Mouse (Mus musculus) granulocyte monocyte progenitor cell, adult 5-6 weeks (primary cell): ENCODE data around the gene Adamts5. TPM values are rescaled to one million over a fixed set of nuclear protein-coding genes. Genes with fewer than 3 reads are reported as not detected.

Experiments
- ATAC-seq: replicated peaks from 2 replicates; pipeline ENCODE4 v1.8.0; 2016; ENCODE audit warnings: mild to moderate bottlenecking, moderate TSS enrichment, inconsistent platforms; ENCODE audit not compliant: poor library complexity, severe bottlenecking
- total RNA-seq, 2 experiments: library from RNA; stranded (forward) in 1 of 2; stranded (reverse) in 1 of 2; fragments of 200-712, 200-1000 nt in 1 of 2; fragments of >200 nt in 1 of 2; fragmentation: Nextera tagmentation in 1 of 2; gene quantifications; 2 replicates each; pipeline ENCODE4 v1.2.3; 2014 to 2017

Gene Adamts5
- total RNA-seq, 2 experiments from 2014 or later = under 0.01 TPM; not detected in 1

- no peak for ATAC-seq
These were observed 74.6 kb downstream of the Adamts5 start for GRCm38 (mm10) chr16:85827066-85827465.

GRCm38 (mm10) chr16:85822330-85822916 is 79.2 kb downstream of the Adamts5 start:
- no peak for ATAC-seq

- peak; percentile 48; the same call in 1 of the 2 replicates for ATAC-seq
These were observed 81.7 kb downstream of the Adamts5 start for GRCm38 (mm10) chr16:85819808-85820458.

- ATAC-seq = no peak
These were observed 87.5 kb downstream of the Adamts5 start for GRCm38 (mm10) chr16:85814116-85814515.

GRCm38 (mm10) chr16:85807626-85808025 is 94.0 kb downstream of the Adamts5 start:
- ATAC-seq = no peak

GRCm38 (mm10) chr16:85807072-85807471 is 94.6 kb downstream of the Adamts5 start:
- peak; percentile 33; the same call in 1 of the 2 replicates for ATAC-seq

Other genes with a start within 250 kb of the Adamts5 start
- not detected in 2 replicates for gene Adamts1, start 98.7 kb downstream of the Adamts5 start, total RNA-seq (2014; fragmentation: Nextera tagmentation)
- 0.26 and 0.52 TPM in 2 replicates for gene Adamts1, start 98.7 kb downstream of the Adamts5 start, total RNA-seq (2017)